Mouse (Mus musculus) embryonic facial prominence, embryonic 15.5 days (tissue): ENCODE data around the gene Plk5. TPM values are rescaled to one million over a fixed set of nuclear protein-coding genes. Genes with fewer than 3 reads are reported as not detected.

ENCODE experiments used
- ATAC-seq: fragments of 200-750 bp; cut with Nextera tagmentation; 2 replicates; pipeline ENCODE4 v1.8.0; 2017; ENCODE audit warnings: low read depth, moderate TSS enrichment; ENCODE audit not compliant: insufficient number of reproducible peaks, low FRiP score, low TSS enrichment
- H3K27ac ChIP-seq: fragments of 300-500 bp; sonication (generic); replicated peaks from 2 replicates; pipeline ENCODE4 v1.5.1; 2015; ENCODE audit warnings: mild to moderate bottlenecking, inconsistent platforms
- H3K27me3 ChIP-seq: fragments of 300-500 bp; sonication (generic); 2 replicates; pipeline ENCODE4 v1.6.1; 2015; ENCODE audit warnings: inconsistent platforms
- H3K36me3 ChIP-seq: fragments of 300-500 bp; sonication (generic); 2 replicates; pipeline ENCODE4 v1.6.1; 2015; ENCODE audit warnings: mild to moderate bottlenecking, inconsistent platforms
- H3K4me1 ChIP-seq: fragments of 300-500 bp; sonication (generic); 2 replicates; pipeline ENCODE4 v1.6.1; 2015; ENCODE audit warnings: inconsistent platforms
- H3K4me2 ChIP-seq: fragments of 300-500 bp; sonication (generic); replicated peaks from 2 replicates; pipeline ENCODE4 v1.6.1; 2015; ENCODE audit warnings: mild to moderate bottlenecking, inconsistent platforms
- H3K4me3 ChIP-seq: fragments of 300-500 bp; sonication (generic); replicated peaks from 2 replicates; pipeline ENCODE4 v1.5.1; 2015; ENCODE audit warnings: mild to moderate bottlenecking, inconsistent platforms
- H3K9ac ChIP-seq: fragments of 300-500 bp; sonication (generic); 2 replicates; pipeline ENCODE4 v1.6.1; 2015; ENCODE audit warnings: inconsistent platforms
- H3K9me3 ChIP-seq: fragments of 300-500 bp; sonication (generic); replicated peaks from 2 replicates; pipeline ENCODE4 v1.6.1; 2016; ENCODE audit warnings: inconsistent platforms
- WGBS: fragments of 180-500 bp; shearing (Covaris S2); methylation state at CpG from one replicate; pipeline ENCODE4 v1.1.7; 2015; 5-methylcytosine and 5-hydroxymethylcytosine counted together
- microRNA-seq: library from miRNA; unstranded; fragments of <30 nt; microRNA quantifications from one replicate; pipeline ENCODE4, GENCODE M21; 2016; ENCODE audit warnings: borderline number of aligned reads
- polyA plus RNA-seq: library from polyadenylated mRNA; unstranded; fragments of >200 nt; fragmentation: Nextera tagmentation; extraction: Ambion mirVana; gene quantifications from 2 replicates; pipeline ENCODE4 v1.2.1, GENCODE M21; 2015

The Plk5 gene
- polyA plus RNA-seq, 1 experiment from 2014 or later: 2.2 TPM

GRCm38 (mm10) chr10:80403044-80403692 is 46.9 kb downstream of the Plk5 start:
- WGBS: 91% methylated on average over 4 of the region's 4 CpGs
- no peak for ATAC-seq
- no peak overlapping the region for H3K4me2 ChIP-seq

GRCm38 (mm10) chr10:80405481-80406173 is 49.4 kb downstream of the Plk5 start:
- Histone ChIP-seq H3K36me3 (peaks cover 54% of the 10 kb centered on the region), H3K4me1 (peaks cover 36% of the 10 kb centered on the region), H3K27me3 (no peaks in the 10 kb centered on the region), H3K9ac (peak overlapping the region; percentile 90), H3K9me3 (0 out of 2 replicates have a peak, but pooled peaks cover 3% of the 10 kb centered on the region), H3K27ac (no peak overlapping the region), H3K4me3 (peak overlapping the region; percentile 93), H3K4me2 (peak overlapping the region; percentile 84)
- WGBS: 52% methylated on average over 10 of the region's 10 CpGs
- no peak for ATAC-seq

More at GRCm38 (mm10) chr10:80403044-80403692, 46.9 kb downstream of the Plk5 start:
- Histone ChIP-seq H3K9me3 (0 out of 2 replicates have a peak, but pooled peaks cover 3% of the 10 kb centered on the region), H3K36me3 (peaks cover 35% of the 10 kb centered on the region), H3K4me3 (no peak overlapping the region), H3K4me1 (peaks cover 43% of the 10 kb centered on the region), H3K27ac (no peak overlapping the region), H3K9ac (no peak overlapping the region), H3K27me3 (no peaks in the 10 kb centered on the region)

- 0% methylated on average over 27 of the region's 27 CpGs for WGBS
- Histone ChIP-seq H3K27me3 (no peaks in the 10 kb centered on the region), H3K27ac (peak within 1 kb of the TSS; percentile 91), H3K4me3 (peak within 1 kb of the TSS; percentile 93), H3K4me2 (peak within 1 kb of the TSS; percentile 84), H3K9ac (peak within 1 kb of the TSS; percentile 90), H3K36me3 (peaks cover 58% of the 10 kb centered on the region), H3K4me1 (peaks cover 33% of the 10 kb centered on the region), H3K9me3 (0 out of 2 replicates have a peak, but pooled peaks cover 3% of the 10 kb centered on the region)
- ATAC-seq: peak; percentile 78
These were observed 50.6 kb downstream of the Plk5 start, which contains the start of gene Uqcr11 for GRCm38 (mm10) chr10:80406684-80407501. TSS of gene Uqcr11 (minus strand) at chr10:80406830.

GRCm38 (mm10) chr10:80407924-80408323 is 51.7 kb downstream of the Plk5 start:
- Histone ChIP-seq H3K4me2 (peak overlapping the region; percentile 84; the same call in 1 of the 2 replicates), H3K4me3 (no peak overlapping the region), H3K27me3 (no peaks in the 10 kb centered on the region), H3K4me1 (peaks cover 33% of the 10 kb centered on the region), H3K9me3 (0 out of 2 replicates have a peak, but pooled peaks cover 3% of the 10 kb centered on the region), H3K9ac (no peak overlapping the region), H3K27ac (peak overlapping the region; percentile 91), H3K36me3 (peaks cover 59% of the 10 kb centered on the region)
- ATAC-seq: no peak
- 43% methylated on average over 4 of the region's 4 CpGs for WGBS

- Histone ChIP-seq H3K4me3 (no peak overlapping the region), H3K4me2 (no peak overlapping the region), H3K9me3 (no peaks in the 10 kb centered on the region), H3K36me3 (peaks cover 93% of the 10 kb centered on the region), H3K27ac (no peak overlapping the region), H3K27me3 (no peaks in the 10 kb centered on the region), H3K4me1 (peaks cover 7% of the 10 kb centered on the region), H3K9ac (no peak overlapping the region)
- ATAC-seq: no peak
- 87% methylated on average over 44 of the region's 44 CpGs for WGBS
These were observed 56.6 kb downstream of the Plk5 start for GRCm38 (mm10) chr10:80412656-80413541.

Small RNA genes lying within 50 kb of the gene (microRNA-seq; reads per million reads assigned to microRNA genes)
- not detected for gene Gm22721

Other genes with a start within 250 kb of the Plk5 start
- gene Stk11, start 240.7 kb upstream of the Plk5 start, polyA plus RNA-seq: 21.3 and 27.3 TPM in 2 replicates
- 516 and 519 TPM in 2 replicates for gene Atp5d, start 217.8 kb upstream of the Plk5 start, polyA plus RNA-seq
- 9.3 and 10.9 TPM in 2 replicates for gene Cbarp, start 215.6 kb upstream of the Plk5 start, polyA plus RNA-seq
- gene Midn, start 208.2 kb upstream of the Plk5 start, polyA plus RNA-seq: 18.3 and 20.4 TPM in 2 replicates
- gene Cirbp, start 190.5 kb upstream of the Plk5 start, polyA plus RNA-seq: 102 and 116 TPM in 2 replicates
- gene 1600002K03Rik, start 183.5 kb upstream of the Plk5 start, polyA plus RNA-seq: 12.0 and 13.6 TPM in 2 replicates
- gene Efna2, start 177.0 kb upstream of the Plk5 start, polyA plus RNA-seq: 30.9 and 31.8 TPM in 2 replicates
- gene Mum1, start 130.0 kb upstream of the Plk5 start, polyA plus RNA-seq: 75.2 and 77.0 TPM in 2 replicates
- 317 and 339 TPM in 2 replicates for gene Ndufs7, start 107.3 kb upstream of the Plk5 start, polyA plus RNA-seq
- 72.3 and 88.0 TPM in 2 replicates for gene Gamt, start 95.4 kb upstream of the Plk5 start, polyA plus RNA-seq
- gene Dazap1, start 95.0 kb upstream of the Plk5 start, polyA plus RNA-seq: 61.2 and 64.6 TPM in 2 replicates
- gene Rps15, start 64.0 kb upstream of the Plk5 start, polyA plus RNA-seq: 969 and 997 TPM in 2 replicates
- 3.4 and 5.4 TPM in 2 replicates for gene Apc2, start 60.5 kb upstream of the Plk5 start, polyA plus RNA-seq
- gene 2310011J03Rik, start 35.9 kb upstream of the Plk5 start, polyA plus RNA-seq: 50.8 and 52.7 TPM in 2 replicates
- gene Pcsk4, start 27.0 kb upstream of the Plk5 start, polyA plus RNA-seq: 4.2 and 5.2 TPM in 2 replicates
- 10.7 and 13.7 TPM in 2 replicates for gene Reep6, start 26.5 kb upstream of the Plk5 start, polyA plus RNA-seq
- gene Adamtsl5, start 8.0 kb upstream of the Plk5 start, polyA plus RNA-seq: 11.5 and 11.6 TPM in 2 replicates
- gene Mex3d, start 31.2 kb downstream of the Plk5 start, polyA plus RNA-seq: 7.2 and 8.4 TPM in 2 replicates
- gene Mbd3, start 43.1 kb downstream of the Plk5 start, polyA plus RNA-seq: 247 and 250 TPM in 2 replicates
- 659 and 673 TPM in 2 replicates for gene Uqcr11, start 50.4 kb downstream of the Plk5 start, polyA plus RNA-seq
- 133 and 135 TPM in 2 replicates for gene Tcf3, start 77.2 kb downstream of the Plk5 start, polyA plus RNA-seq
- gene Onecut3, start 138.4 kb downstream of the Plk5 start, polyA plus RNA-seq: not detected in 2 replicates
- 0.09 and 0.28 TPM in 2 replicates for gene Atp8b3, start 182.7 kb downstream of the Plk5 start, polyA plus RNA-seq
- 25.8 and 27.1 TPM in 2 replicates for gene Rexo1, start 205.1 kb downstream of the Plk5 start, polyA plus RNA-seq
- gene Klf16, start 220.9 kb downstream of the Plk5 start, polyA plus RNA-seq: 9.4 and 11.3 TPM in 2 replicates
- 112 and 115 TPM in 2 replicates for gene Abhd17a, start 233.9 kb downstream of the Plk5 start, polyA plus RNA-seq
- gene Scamp4, start 246.4 kb downstream of the Plk5 start, polyA plus RNA-seq: 99.1 and 108 TPM in 2 replicates
- 7.0 and 7.5 TPM in 2 replicates for gene Adat3, start 246.4 kb downstream of the Plk5 start, polyA plus RNA-seq
- gene Gm49322, start 249.6 kb downstream of the Plk5 start, polyA plus RNA-seq: 4.8 TPM in 2 replicates